Mouse (Mus musculus) forebrain, postnatal 0 days (tissue): ENCODE measurements around the gene Ptma. TPM values are rescaled to one million over a fixed set of nuclear protein-coding genes. Genes with fewer than 3 reads are reported as not detected.
A peak's percentile ranks its signal among the peaks of the same experiment; 100 is the strongest.

Experiments
- ATAC-seq: fragments of 200-750 bp; cut with Nextera tagmentation; 2 replicates; pipeline ENCODE4 v1.8.0; 2017; ENCODE audit warnings: mild to moderate bottlenecking, moderate library complexity
- DNase-seq: peaks from one replicate; pipeline ENCODE4 v3.0.0-alpha.2; 2015
- H3K27ac ChIP-seq: fragments of 300-500 bp; sonication (generic); 2 replicates; pipeline ENCODE4 v1.5.1; 2014; ENCODE audit warnings: low read depth, mild to moderate bottlenecking, antibody characterized with exemption, low read length, moderate library complexity, mixed read lengths
- H3K27me3 ChIP-seq: fragments of 300-500 bp; sonication (generic); 2 replicates; pipeline ENCODE4 v1.6.1; 2014; ENCODE audit warnings: mild to moderate bottlenecking, low read length, mixed read lengths; ENCODE audit not compliant: insufficient read depth
- H3K36me3 ChIP-seq: fragments of 300-500 bp; sonication (generic); 2 replicates; pipeline ENCODE4 v1.6.1; 2014; ENCODE audit warnings: mild to moderate bottlenecking, moderate library complexity; ENCODE audit not compliant: insufficient read depth
- H3K4me1 ChIP-seq: fragments of 300-500 bp; sonication (generic); 2 replicates; pipeline ENCODE4 v1.6.1; 2014; ENCODE audit warnings: antibody characterized with exemption; ENCODE audit not compliant: insufficient read depth
- H3K4me2 ChIP-seq: fragments of 300-500 bp; sonication (generic); 2 replicates; pipeline ENCODE4 v1.6.1; 2014; ENCODE audit warnings: low read depth, mild to moderate bottlenecking, moderate library complexity
- H3K4me3 ChIP-seq: fragments of 300-500 bp; sonication (generic); 2 replicates; pipeline ENCODE4 v1.5.1; 2014; ENCODE audit warnings: low read depth, low read length, mixed read lengths
- H3K9ac ChIP-seq: fragments of 300-500 bp; sonication (generic); 2 replicates; pipeline ENCODE4 v1.6.1; 2014; ENCODE audit warnings: mild to moderate bottlenecking
- H3K9me3 ChIP-seq: fragments of 300-500 bp; sonication (generic); 2 replicates; pipeline ENCODE4 v1.6.1; 2016; ENCODE audit warnings: low read length
- CTCF ChIP-seq: sonication (generic); IDR thresholded peaks from 2 replicates; pipeline ENCODE4 v1.5.1; 2016; ENCODE audit warnings: antibody characterized with exemption, control low read depth, low read depth
- WGBS: fragments of 180-500 bp; shearing (Covaris S2); extraction: QIAGEN DNeasy Blood & Tissue Kit; methylation state at CpG from one replicate; pipeline ENCODE4 v1.1.7; 2014; 5-methylcytosine and 5-hydroxymethylcytosine counted together
- polyA plus RNA-seq: library from polyadenylated mRNA; unstranded; fragments of >200 nt; fragmentation: Nextera tagmentation; extraction: Ambion mirVana; gene quantifications from 2 replicates; pipeline ENCODE4 v1.2.1, GENCODE M21; 2015
- total RNA-seq: library from RNA; depleted of rRNA; stranded (reverse); fragments of >200 nt; gene quantifications from 2 replicates; pipeline ENCODE4 v1.2.3, GENCODE M21; 2014

Gene Ptma
- total and polyA plus RNA-seq, 2 experiments from 2014 or later: 1,724 to 1,968 TPM

GRCm38 (mm10) chr1:86501114-86501532 lies 25.4 kb upstream of the Ptma start:
- ATAC-seq: peak; percentile 12
- Histone ChIP-seq H3K4me2 (no peak overlapping the region), H3K27me3 (no peaks in the 10 kb centered on the region), H3K9me3 (no peaks in the 10 kb centered on the region), H3K36me3 (no peaks in the 10 kb centered on the region), H3K4me3 (no peak overlapping the region), H3K9ac (no peak overlapping the region), H3K4me1 (peaks cover 26% of the 10 kb centered on the region), H3K27ac (peak overlapping the region; percentile 70)
- WGBS: 17% methylated on average over 6 of the region's 6 CpGs
- peak; percentile 70 for TF ChIP-seq CTCF
- DNase-seq: peak; percentile 75

- H3K27me3 ChIP-seq: no peaks in the 10 kb centered on the region
- peak; percentile 15 for ATAC-seq
- H3K36me3 ChIP-seq: no peaks in the 10 kb centered on the region
- WGBS: 3% methylated on average over 4 of the region's 4 CpGs
- peak; percentile 98 for TF ChIP-seq CTCF
- H3K27ac ChIP-seq: peak overlapping the region; percentile 70
- H3K4me3 ChIP-seq: no peak overlapping the region
- H3K4me1 ChIP-seq: peaks cover 29% of the 10 kb centered on the region
- peak; percentile 92 for DNase-seq
- H3K9ac ChIP-seq: no peak overlapping the region
- no peaks in the 10 kb centered on the region for H3K9me3 ChIP-seq
- peak overlapping the region; percentile 23; the same call in 1 of the 2 replicates for H3K4me2 ChIP-seq
These were observed 25.0 kb upstream of the Ptma start for GRCm38 (mm10) chr1:86501559-86501958.

- H3K27ac ChIP-seq: peak overlapping the region; percentile 67
- DNase-seq: peak; percentile 31
- peak overlapping the region; percentile 23; the same call in 1 of the 2 replicates for H3K4me2 ChIP-seq
- H3K9me3 ChIP-seq: no peaks in the 10 kb centered on the region
- no peak for TF ChIP-seq CTCF
- H3K4me3 ChIP-seq: no peak overlapping the region
- H3K9ac ChIP-seq: no peak overlapping the region
- no peaks in the 10 kb centered on the region for H3K27me3 ChIP-seq
- no peak for ATAC-seq
- H3K36me3 ChIP-seq: no peaks in the 10 kb centered on the region
- H3K4me1 ChIP-seq: peaks cover 29% of the 10 kb centered on the region
- 22% methylated on average over 16 of the region's 17 CpGs for WGBS
These were observed 24.1 kb upstream of the Ptma start for GRCm38 (mm10) chr1:86502221-86503048.

GRCm38 (mm10) chr1:86503165-86503747 lies 23.3 kb upstream of the Ptma start:
- peak overlapping the region; percentile 95 for H3K9ac ChIP-seq
- H3K27ac ChIP-seq: peak overlapping the region; percentile 98
- TF ChIP-seq CTCF: no peak
- 27% methylated on average over 16 of the region's 16 CpGs for WGBS
- no peak for DNase-seq
- no peaks in the 10 kb centered on the region for H3K36me3 ChIP-seq
- H3K4me2 ChIP-seq: peak overlapping the region; percentile 90
- H3K9me3 ChIP-seq: no peaks in the 10 kb centered on the region
- ATAC-seq: no peak
- peak overlapping the region; percentile 51 for H3K4me3 ChIP-seq
- no peaks in the 10 kb centered on the region for H3K27me3 ChIP-seq
- H3K4me1 ChIP-seq: peaks cover 29% of the 10 kb centered on the region

- peak; percentile 71 for TF ChIP-seq CTCF
- DNase-seq (peak; percentile 95), ATAC-seq (peak; percentile 85)
- Histone ChIP-seq H3K4me1 (peaks cover 29% of the 10 kb centered on the region), H3K4me2 (peak overlapping the region; percentile 90), H3K9ac (peak overlapping the region; percentile 95), H3K4me3 (peak overlapping the region; percentile 51), H3K9me3 (no peaks in the 10 kb centered on the region), H3K27ac (peak overlapping the region; percentile 98), H3K27me3 (no peaks in the 10 kb centered on the region), H3K36me3 (no peaks in the 10 kb centered on the region)
- WGBS: under 1% methylated on average over 64 of the region's 64 CpGs
These were observed 22.4 kb upstream of the Ptma start for GRCm38 (mm10) chr1:86503906-86504696.

GRCm38 (mm10) chr1:86504697-86505421 lies 21.7 kb upstream of the Ptma start:
- WGBS: 14% methylated on average over 19 of the region's 19 CpGs
- peak overlapping the region; percentile 90 for H3K4me2 ChIP-seq
- H3K27ac ChIP-seq: peak overlapping the region; percentile 98
- no peaks in the 10 kb centered on the region for H3K27me3 ChIP-seq
- H3K36me3 ChIP-seq: no peaks in the 10 kb centered on the region
- ATAC-seq (no peak), DNase-seq (peak; percentile 47)
- H3K9me3 ChIP-seq: no peaks in the 10 kb centered on the region
- H3K4me1 ChIP-seq: peaks cover 29% of the 10 kb centered on the region
- peak overlapping the region; percentile 95 for H3K9ac ChIP-seq
- TF ChIP-seq CTCF: no peak
- H3K4me3 ChIP-seq: peak overlapping the region; percentile 51
